Mouse (Mus musculus): ENCODE results near the gene Shisa3. TPM values are rescaled to one million over a fixed set of nuclear protein-coding genes. Genes with fewer than 3 reads are reported as not detected.

Shisa3 gene
- polyA plus RNA-seq, 1 experiment: 0.38 TPM

DNA sequence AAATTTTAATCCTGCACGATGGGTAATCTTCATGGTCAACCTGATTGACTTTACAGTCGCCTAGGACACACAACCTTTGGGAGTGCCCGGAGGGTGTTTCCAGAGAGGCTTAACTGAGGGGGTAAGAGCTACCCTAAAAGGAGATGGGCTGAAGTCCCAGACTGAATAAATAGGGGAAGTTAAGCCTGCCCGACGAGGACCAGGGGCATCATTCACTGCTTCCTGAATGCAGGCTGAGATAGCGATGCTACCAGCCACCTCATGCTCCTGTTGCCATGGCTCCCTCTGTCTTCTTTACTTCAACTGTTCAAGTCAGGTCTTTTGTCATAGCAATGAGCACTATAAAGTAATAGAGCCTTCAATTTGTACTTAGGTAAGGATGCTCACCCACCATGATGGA lies 62.5 kb downstream of the Shisa3 start:
- no peak for DNase-seq
- Histone ChIP-seq H3K4me3 (replicated peaks; ENCODE audit: insufficient read depth, low read depth, low read length) (no peak overlapping the region), H3K27ac (ENCODE audit: insufficient read depth, low read length) (no peak overlapping the region), H3K4me1 (ENCODE audit: control insufficient read depth, insufficient read depth, low read length) (peaks cover 4% of the 10 kb centered on the region; the same call in 1 of the 2 replicates), H3K27me3 (ENCODE audit: control insufficient read depth, insufficient read depth, low read length) (no peaks in the 10 kb centered on the region)
- TF ChIP-seq POLR2A (IDR thresholded peaks at IDR 0.05; ENCODE audit: borderline replicate concordance, insufficient read depth, low read length): no peak
- TF ChIP-seq CTCF (IDR thresholded peaks at IDR 0.05; ENCODE audit: borderline replicate concordance, insufficient read depth, low read depth, low read length): no peak
- WGBS: 79% methylated on average over 6 of the region's 6 CpGs

DNA sequence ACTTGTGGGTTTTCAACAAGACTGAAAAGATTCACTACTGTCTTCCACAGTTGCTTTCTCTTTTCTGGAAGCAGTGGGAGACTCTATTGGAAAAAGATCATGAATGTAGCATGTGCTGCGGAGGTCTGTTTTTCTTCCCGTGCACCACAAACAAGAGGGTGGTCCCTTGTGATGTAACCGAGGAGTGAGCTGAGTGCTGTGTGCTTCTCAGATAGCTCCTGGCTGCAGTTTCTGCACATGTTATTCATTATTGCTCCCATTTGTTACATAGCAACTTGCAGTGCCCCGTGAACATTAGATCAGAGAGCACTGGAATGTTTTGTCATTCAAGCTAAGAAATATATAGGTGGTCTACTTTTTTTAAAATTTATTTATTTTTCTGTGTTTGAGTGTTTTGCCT lies 65.3 kb downstream of the Shisa3 start:
- Histone ChIP-seq H3K27me3 (ENCODE audit: control insufficient read depth, insufficient read depth, low read length) (no peaks in the 10 kb centered on the region), H3K4me3 (replicated peaks; ENCODE audit: insufficient read depth, low read depth, low read length) (no peak overlapping the region), H3K27ac (ENCODE audit: insufficient read depth, low read length) (no peak overlapping the region), H3K4me1 (ENCODE audit: control insufficient read depth, insufficient read depth, low read length) (peaks cover 4% of the 10 kb centered on the region; the same call in 1 of the 2 replicates)
- TF ChIP-seq CTCF (IDR thresholded peaks at IDR 0.05; ENCODE audit: borderline replicate concordance, insufficient read depth, low read depth, low read length): no peak
- no peak for TF ChIP-seq POLR2A (IDR thresholded peaks at IDR 0.05; ENCODE audit: borderline replicate concordance, insufficient read depth, low read length)
- 80% methylated on average over 4 of the region's 4 CpGs for WGBS
- no peak for DNase-seq

Other genes with a start within 250 kb of the Shisa3 start
- gene Bend4, start 179.6 kb upstream of the Shisa3 start, polyA plus RNA-seq (2012; rRNA removed): 1.6 and 2.0 TPM in 2 replicates
- gene Atp8a1, start 239.6 kb downstream of the Shisa3 start, polyA plus RNA-seq (2012; rRNA removed): 56.1 and 60.9 TPM in 2 replicates